Mouse (Mus musculus) limb, embryonic 11.5 days (tissue): ENCODE measurements around the gene Usp12. TPM values are rescaled to one million over a fixed set of nuclear protein-coding genes. Genes with fewer than 3 reads are reported as not detected.

Experiments
- ATAC-seq: fragments of 200-750 bp; cut with Nextera tagmentation; 2 replicates; pipeline ENCODE4 v1.8.0; 2017; ENCODE audit warnings: low read depth; ENCODE audit not compliant: insufficient number of reproducible peaks, low FRiP score, low TSS enrichment
- DNase-seq: peaks from one replicate; pipeline ENCODE4 v3.0.0-alpha.2; 2015; ENCODE audit warnings: low spot score
- H3K27ac ChIP-seq: fragments of 300-500 bp; sonication (generic); replicated peaks from 2 replicates; pipeline ENCODE4 v1.5.1; 2014; ENCODE audit warnings: low read depth, mild to moderate bottlenecking, low read length
- H3K27me3 ChIP-seq: fragments of 300-500 bp; sonication (generic); 2 replicates; pipeline ENCODE4 v1.6.1; 2014; ENCODE audit warnings: mild to moderate bottlenecking, low read length, mixed read lengths; ENCODE audit not compliant: control insufficient read depth, insufficient read depth
- H3K36me3 ChIP-seq: fragments of 300-500 bp; sonication (generic); 2 replicates; pipeline ENCODE4 v1.6.1; 2014; ENCODE audit warnings: mild to moderate bottlenecking, low read length, moderate library complexity, mixed read lengths; ENCODE audit not compliant: control insufficient read depth, insufficient read depth
- H3K4me1 ChIP-seq: fragments of 300-500 bp; sonication (generic); 2 replicates; pipeline ENCODE4 v1.6.1; 2014; ENCODE audit warnings: low read length, mixed read lengths; ENCODE audit not compliant: control insufficient read depth, insufficient read depth
- H3K4me2 ChIP-seq: fragments of 300-500 bp; sonication (generic); 2 replicates; pipeline ENCODE4 v1.6.1; 2014; ENCODE audit warnings: low read depth, mild to moderate bottlenecking, moderate library complexity; ENCODE audit not compliant: severe bottlenecking
- H3K4me3 ChIP-seq: fragments of 300-500 bp; sonication (generic); 2 replicates; pipeline ENCODE4 v1.5.1; 2014; ENCODE audit warnings: low read depth, low read length
- H3K9ac ChIP-seq: fragments of 300-500 bp; sonication (generic); 2 replicates; pipeline ENCODE4 v1.6.1; 2014; ENCODE audit warnings: mild to moderate bottlenecking, low read length
- H3K9me3 ChIP-seq: fragments of 300-500 bp; sonication (generic); 2 replicates; pipeline ENCODE4 v1.6.1; 2016; ENCODE audit warnings: low read length; ENCODE audit not compliant: control insufficient read depth
- WGBS: fragments of 180-500 bp; shearing (Covaris S2); extraction: QIAGEN DNeasy Blood & Tissue Kit; methylation state at CpG from one replicate; pipeline ENCODE4 v1.1.7; 2014; 5-methylcytosine and 5-hydroxymethylcytosine counted together
- polyA plus RNA-seq: library from polyadenylated mRNA; unstranded; fragments of >200 nt; fragmentation: Nextera tagmentation; extraction: Ambion mirVana; gene quantifications from 2 replicates; pipeline ENCODE4 v1.2.1, GENCODE M21; 2014

Usp12 gene
- polyA plus RNA-seq, 1 experiment from 2014 or later, result 8.6 TPM

- ATAC-seq (no peak), DNase-seq (no peak)
- Histone ChIP-seq H3K27ac (no peak overlapping the region), H3K36me3 (no peaks in the 10 kb centered on the region), H3K9ac (peak overlapping the region; percentile 87), H3K9me3 (no peaks in the 10 kb centered on the region), H3K4me2 (peak overlapping the region; percentile 59), H3K4me3 (peak overlapping the region; percentile 77), H3K4me1 (peaks cover 12% of the 10 kb centered on the region), H3K27me3 (no peaks in the 10 kb centered on the region)
- 6% methylated on average over 18 of the region's 18 CpGs for WGBS
Measured at GRCm38 (mm10) chr5:146793630-146794083, 1.1 kb downstream of the Usp12 start.

GRCm38 (mm10) chr5:146792140-146792791 lies 2.5 kb downstream of the Usp12 start:
- H3K4me1 ChIP-seq, result peaks cover 12% of the 10 kb centered on the region
- DNase-seq (no peak), ATAC-seq (no peak)
- H3K27ac ChIP-seq, result no peak overlapping the region
- no peak overlapping the region for H3K9ac ChIP-seq
- WGBS, result 75% methylated on average over 7 of the region's 7 CpGs
- no peaks in the 10 kb centered on the region for H3K9me3 ChIP-seq
- H3K4me3 ChIP-seq, result no peak overlapping the region
- H3K36me3 ChIP-seq, result no peaks in the 10 kb centered on the region
- H3K4me2 ChIP-seq, result no peak overlapping the region
- H3K27me3 ChIP-seq, result no peaks in the 10 kb centered on the region

GRCm38 (mm10) chr5:146790944-146791343 lies 3.9 kb downstream of the Usp12 start:
- H3K9ac ChIP-seq, result no peak overlapping the region
- peaks cover 12% of the 10 kb centered on the region for H3K4me1 ChIP-seq
- no peak overlapping the region for H3K4me3 ChIP-seq
- ATAC-seq, result no peak
- no peaks in the 10 kb centered on the region for H3K27me3 ChIP-seq
- H3K9me3 ChIP-seq, result no peaks in the 10 kb centered on the region
- DNase-seq, result no peak
- WGBS, result 80% methylated on average over 8 of the region's 8 CpGs
- no peak overlapping the region for H3K4me2 ChIP-seq
- H3K36me3 ChIP-seq, result no peaks in the 10 kb centered on the region
- H3K27ac ChIP-seq, result no peak overlapping the region

GRCm38 (mm10) chr5:146789413-146789812 lies 5.4 kb downstream of the Usp12 start:
- Histone ChIP-seq H3K9me3 (no peaks in the 10 kb centered on the region), H3K9ac (no peak overlapping the region), H3K4me2 (no peak overlapping the region), H3K27me3 (no peaks in the 10 kb centered on the region), H3K27ac (no peak overlapping the region), H3K4me3 (no peak overlapping the region), H3K36me3 (no peaks in the 10 kb centered on the region), H3K4me1 (peaks cover 12% of the 10 kb centered on the region)
- ATAC-seq (no peak), DNase-seq (no peak)
- 79% methylated on average over 9 of the region's 9 CpGs for WGBS

GRCm38 (mm10) chr5:146786123-146786522 lies 8.7 kb downstream of the Usp12 start:
- H3K36me3 ChIP-seq, result no peaks in the 10 kb centered on the region
- H3K27ac ChIP-seq, result no peak overlapping the region
- WGBS, result 70% methylated on average over 8 of the region's 8 CpGs
- H3K9ac ChIP-seq, result no peak overlapping the region
- no peak overlapping the region for H3K4me3 ChIP-seq
- no peak for ATAC-seq
- no peaks in the 10 kb centered on the region for H3K27me3 ChIP-seq
- H3K4me2 ChIP-seq, result no peak overlapping the region
- H3K4me1 ChIP-seq, result peaks cover 5% of the 10 kb centered on the region
- no peak for DNase-seq
- H3K9me3 ChIP-seq, result no peaks in the 10 kb centered on the region

GRCm38 (mm10) chr5:146783891-146784290 lies 10.9 kb downstream of the Usp12 start:
- no peaks in the 10 kb centered on the region for H3K4me1 ChIP-seq
- H3K36me3 ChIP-seq, result no peaks in the 10 kb centered on the region
- no peak overlapping the region for H3K4me3 ChIP-seq
- no peak for ATAC-seq
- DNase-seq, result no peak
- H3K27me3 ChIP-seq, result no peaks in the 10 kb centered on the region
- 93% methylated on average over 10 of the region's 10 CpGs for WGBS
- no peak overlapping the region for H3K9ac ChIP-seq
- no peak overlapping the region for H3K27ac ChIP-seq
- no peaks in the 10 kb centered on the region for H3K9me3 ChIP-seq
- no peak overlapping the region for H3K4me2 ChIP-seq

GRCm38 (mm10) chr5:146783300-146783699 lies 11.5 kb downstream of the Usp12 start:
- H3K9me3 ChIP-seq, result no peaks in the 10 kb centered on the region
- 92% methylated on average over 10 of the region's 10 CpGs for WGBS
- H3K9ac ChIP-seq, result no peak overlapping the region
- no peaks in the 10 kb centered on the region for H3K27me3 ChIP-seq
- H3K4me1 ChIP-seq, result no peaks in the 10 kb centered on the region
- DNase-seq (no peak), ATAC-seq (no peak)
- no peak overlapping the region for H3K27ac ChIP-seq
- no peak overlapping the region for H3K4me3 ChIP-seq
- no peaks in the 10 kb centered on the region for H3K36me3 ChIP-seq
- H3K4me2 ChIP-seq, result no peak overlapping the region

GRCm38 (mm10) chr5:146781663-146782062 lies 13.1 kb downstream of the Usp12 start:
- Histone ChIP-seq H3K27ac (no peak overlapping the region), H3K27me3 (no peaks in the 10 kb centered on the region), H3K4me3 (no peak overlapping the region), H3K9ac (no peak overlapping the region), H3K36me3 (no peaks in the 10 kb centered on the region), H3K4me1 (no peaks in the 10 kb centered on the region), H3K9me3 (no peaks in the 10 kb centered on the region), H3K4me2 (no peak overlapping the region)
- ATAC-seq, result no peak
- DNase-seq, result no peak
- 85% methylated on average over 9 of the region's 9 CpGs for whole genome bisulfite sequencing

- no peak overlapping the region for H3K27ac ChIP-seq
- no peaks in the 10 kb centered on the region for H3K4me1 ChIP-seq
- no peak overlapping the region for H3K4me2 ChIP-seq
- no peaks in the 10 kb centered on the region for H3K9me3 ChIP-seq
- no peak overlapping the region for H3K4me3 ChIP-seq
- 94% methylated on average over 5 of the region's 5 CpGs for WGBS
- H3K36me3 ChIP-seq, result no peaks in the 10 kb centered on the region
- ATAC-seq (no peak), DNase-seq (no peak)
- H3K27me3 ChIP-seq, result no peaks in the 10 kb centered on the region
- H3K9ac ChIP-seq, result no peak overlapping the region
Measured at GRCm38 (mm10) chr5:146779931-146780330, 14.9 kb downstream of the Usp12 start.
